Mouse (Mus musculus) erythroblast, adult 5-6 weeks (primary cell): ENCODE results near the gene Tgfb3. TPM values are rescaled to one million over a fixed set of nuclear protein-coding genes. Genes with fewer than 3 reads are reported as not detected.

Source experiments
- ATAC-seq: replicated peaks from 2 replicates; pipeline ENCODE4 v1.8.0; 2016; ENCODE audit warnings: moderate number of reproducible peaks, mild to moderate bottlenecking, moderate TSS enrichment, inconsistent platforms; ENCODE audit not compliant: poor library complexity, low FRiP score, severe bottlenecking
- total RNA-seq, 2 experiments: library from RNA; stranded (forward) in 1 of 2; stranded (reverse) in 1 of 2; fragments of 150-400 nt in 1 of 2; fragments of 200-764, 138-1000 nt in 1 of 2; gene quantifications; 2 replicates each; pipeline versions ENCODE4 v1.2.3 to v1.2.4; 2015 to 2017; ENCODE audit warnings: low replicate concordance in 2 of 2

The Tgfb3 gene
- total RNA-seq, 2 experiments from 2014 or later: not detected

- no peak for ATAC-seq
These were observed 41.5 kb downstream of the Tgfb3 start for GRCm38 (mm10) chr12:86037235-86037921.

- ATAC-seq: no peak
These were observed 42.3 kb downstream of the Tgfb3 start for GRCm38 (mm10) chr12:86036368-86037166.

DNA sequence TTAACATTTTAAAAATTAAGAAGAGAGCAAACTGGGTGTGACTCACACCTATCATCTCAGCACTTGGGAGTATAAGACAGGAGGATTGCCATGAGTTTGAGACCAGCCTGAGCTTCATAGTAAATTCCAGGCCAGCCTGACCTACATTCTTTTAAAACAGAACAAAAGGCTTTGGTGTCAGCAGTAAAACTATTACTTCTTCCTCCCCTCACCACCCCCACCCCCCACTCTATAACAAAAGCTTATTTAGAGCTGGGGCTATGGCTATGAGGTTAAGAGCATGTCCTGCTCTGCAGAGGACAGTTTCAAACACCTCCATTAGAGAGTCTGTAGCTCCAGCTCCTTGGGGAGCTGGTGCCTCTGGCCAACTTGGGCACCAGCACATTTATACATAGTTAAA, 43.3 kb downstream of the Tgfb3 start:
- ATAC-seq: no peak

DNA sequence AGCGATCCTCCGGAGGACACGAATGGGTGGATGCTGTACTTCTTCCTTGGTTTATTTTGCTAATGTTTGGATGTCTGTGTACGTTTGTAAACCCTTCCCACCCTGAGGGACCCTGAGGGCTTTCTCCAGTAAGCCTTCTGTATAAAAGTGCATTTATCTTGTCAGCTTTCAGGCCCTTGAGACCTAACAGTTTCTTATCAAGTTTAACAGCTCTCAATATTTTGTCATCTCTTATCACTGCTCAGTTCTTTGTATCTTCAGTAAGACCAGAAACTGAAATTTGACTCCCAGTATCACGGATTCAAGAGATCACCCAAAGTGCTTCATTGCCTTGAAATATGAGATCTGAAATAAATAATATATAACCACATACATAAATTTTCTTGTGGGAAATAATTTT, 47.9 kb downstream of the Tgfb3 start:
- ATAC-seq: no peak

DNA sequence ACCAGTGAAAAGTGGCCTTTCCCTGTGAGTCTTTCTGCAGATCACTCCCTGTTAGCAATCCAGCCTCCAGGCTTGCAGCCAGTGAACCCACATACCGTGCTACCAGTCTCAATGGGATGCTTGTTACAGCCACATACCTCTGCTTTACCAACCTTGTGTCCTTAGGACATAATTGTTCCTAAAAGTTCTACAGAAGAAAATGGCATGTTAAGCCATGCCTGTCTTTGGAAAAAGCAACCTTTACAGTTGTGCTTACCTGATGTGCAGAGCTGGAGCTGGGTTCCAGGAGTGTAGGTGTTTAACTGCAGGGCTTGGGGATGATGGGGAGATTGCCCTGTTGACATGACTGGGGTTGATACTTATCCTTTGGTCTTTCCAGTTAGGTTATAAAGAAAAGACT, 51.1 kb downstream of the Tgfb3 start:
- ATAC-seq: no peak

- ATAC-seq: no peak
These were observed 51.8 kb downstream of the Tgfb3 start for GRCm38 (mm10) chr12:86027000-86027399.

GRCm38 (mm10) chr12:86025480-86025879, 53.4 kb downstream of the Tgfb3 start:
- no peak for ATAC-seq

DNA sequence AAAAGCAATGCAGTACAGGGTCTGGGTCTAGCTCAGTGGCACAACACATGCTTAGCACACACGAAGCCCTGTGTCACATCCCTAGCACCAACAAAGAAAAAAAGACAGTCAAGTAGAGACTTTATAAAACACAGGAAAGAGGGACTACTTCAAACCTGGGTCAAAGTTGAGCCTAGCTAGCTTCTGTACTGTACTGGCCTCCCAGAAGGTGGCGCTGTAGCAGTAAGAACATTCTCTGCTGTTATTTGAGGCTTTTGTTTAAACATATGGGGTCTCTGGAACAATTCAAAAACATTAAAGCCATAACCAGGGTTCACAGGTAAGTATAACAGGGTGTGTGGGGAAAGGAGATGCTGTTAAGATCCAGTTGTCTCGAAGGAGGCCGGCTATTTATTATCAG, 54.4 kb downstream of the Tgfb3 start:
- ATAC-seq: no peak

DNA sequence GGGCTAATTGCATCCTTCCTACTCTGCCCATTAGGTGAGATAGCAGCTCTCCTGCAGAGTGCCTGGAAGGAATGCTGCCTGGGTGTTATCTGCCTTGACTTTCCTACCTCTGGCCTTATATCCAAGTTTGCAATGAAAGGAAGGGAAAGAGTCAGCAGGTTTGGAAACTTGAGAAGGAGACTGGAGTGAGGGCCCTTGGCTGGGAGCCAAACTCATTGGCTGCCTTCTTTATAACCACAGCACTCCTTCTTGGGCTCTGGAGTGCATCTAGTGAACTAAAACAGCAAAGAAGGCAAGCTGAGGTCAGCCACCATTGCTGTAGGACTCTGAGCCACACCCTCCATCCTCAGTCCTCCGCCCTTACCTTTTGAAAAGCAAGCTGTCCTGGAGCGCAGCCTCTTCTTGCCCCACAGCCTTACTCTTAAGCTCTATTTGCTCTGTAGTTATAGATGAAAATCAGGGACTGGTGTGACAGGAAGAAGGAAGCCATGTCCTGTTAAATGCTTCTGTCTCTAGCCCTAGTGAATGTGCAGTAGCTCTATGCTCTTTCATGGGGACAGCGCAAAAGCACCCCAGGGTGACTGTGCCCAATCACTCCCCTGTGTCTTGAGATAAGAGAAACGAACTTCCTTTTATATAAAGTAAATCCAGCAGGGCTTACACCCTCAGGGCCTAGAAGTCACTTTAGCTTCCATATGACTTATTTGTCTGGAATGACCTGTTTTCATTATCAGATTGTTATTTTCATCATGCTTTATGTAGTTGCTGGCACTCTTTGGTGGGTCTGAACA, 55.6 kb downstream of the Tgfb3 start:
- no peak for ATAC-seq

DNA sequence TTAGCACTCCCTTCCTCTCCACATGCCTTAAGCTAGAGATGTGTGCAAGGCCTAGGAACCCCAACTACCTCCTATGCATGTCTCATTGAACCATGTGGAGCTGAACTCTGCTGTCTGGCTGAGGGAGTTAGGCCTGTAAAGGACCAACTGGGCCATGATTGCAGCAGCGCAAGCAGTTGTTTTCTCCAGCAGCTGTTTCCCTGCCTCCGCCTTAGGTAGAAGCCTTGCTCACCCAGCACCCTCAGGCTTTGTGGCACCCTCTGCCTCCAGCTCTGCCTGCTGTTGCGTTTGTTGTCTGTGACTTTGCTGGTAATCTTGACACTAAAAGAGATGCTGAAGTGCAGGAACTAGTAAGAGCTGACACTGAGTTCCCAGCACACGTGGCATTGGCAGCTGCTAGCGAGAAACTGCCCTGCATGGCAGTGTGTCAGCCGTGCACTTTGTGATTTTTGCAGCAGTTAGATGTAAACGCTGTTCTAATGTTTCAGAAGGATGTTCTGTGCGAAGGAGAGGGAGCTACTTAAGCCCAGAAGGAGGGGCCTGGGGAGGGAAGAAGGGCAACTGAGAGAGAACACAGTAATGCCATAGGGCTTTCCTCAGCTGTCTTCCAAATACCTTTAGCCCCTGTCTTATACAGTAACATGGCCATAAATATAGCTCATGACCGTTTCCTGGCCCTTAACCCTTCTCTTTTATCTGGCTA, 56.4 kb downstream of the Tgfb3 start:
- ATAC-seq: no peak

DNA sequence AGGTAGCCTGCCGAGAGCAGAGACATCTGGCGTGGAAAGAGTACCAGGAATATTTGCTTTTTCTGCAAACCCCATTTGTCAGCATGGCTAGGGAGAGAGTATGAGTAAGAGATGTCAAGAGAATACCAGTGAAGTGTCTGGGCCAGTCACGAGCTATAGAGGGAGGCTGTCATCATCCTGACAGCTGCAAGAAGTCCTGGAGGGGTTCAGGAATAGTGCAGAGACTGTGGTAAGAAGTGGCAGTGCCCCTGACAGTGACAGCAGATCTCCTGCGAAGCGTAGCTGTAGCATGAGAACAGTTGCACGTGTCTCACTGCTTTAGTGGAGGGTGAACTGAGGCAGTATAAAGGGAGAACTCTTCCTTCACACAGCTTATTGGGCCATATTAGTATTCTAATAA, 57.3 kb downstream of the Tgfb3 start:
- ATAC-seq: no peak

DNA sequence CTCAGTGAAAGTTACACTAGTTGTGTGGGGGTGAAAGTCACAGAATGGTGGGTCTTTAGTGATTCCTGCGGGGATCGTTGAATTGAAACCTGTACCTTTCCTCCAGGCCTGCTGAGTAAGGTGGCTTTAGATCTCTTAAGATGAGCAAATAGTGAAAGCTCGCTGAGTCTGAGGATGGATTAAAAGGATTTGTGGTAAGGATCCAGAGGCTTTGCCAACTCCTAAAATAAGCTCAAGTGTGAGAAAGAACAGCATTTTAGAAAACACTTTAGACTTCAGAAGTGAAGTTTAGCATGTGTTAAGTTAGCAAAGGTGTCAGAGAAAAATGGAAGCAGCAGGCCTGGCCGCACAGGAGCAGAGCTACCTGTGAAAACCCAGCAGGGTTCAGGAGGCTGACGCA, 61.5 kb downstream of the Tgfb3 start:
- no peak for ATAC-seq

GRCm38 (mm10) chr12:86015114-86015513, 63.7 kb downstream of the Tgfb3 start:
- ATAC-seq: no peak

- ATAC-seq: no peak
These were observed 64.2 kb downstream of the Tgfb3 start for GRCm38 (mm10) chr12:86014621-86015020.

DNA sequence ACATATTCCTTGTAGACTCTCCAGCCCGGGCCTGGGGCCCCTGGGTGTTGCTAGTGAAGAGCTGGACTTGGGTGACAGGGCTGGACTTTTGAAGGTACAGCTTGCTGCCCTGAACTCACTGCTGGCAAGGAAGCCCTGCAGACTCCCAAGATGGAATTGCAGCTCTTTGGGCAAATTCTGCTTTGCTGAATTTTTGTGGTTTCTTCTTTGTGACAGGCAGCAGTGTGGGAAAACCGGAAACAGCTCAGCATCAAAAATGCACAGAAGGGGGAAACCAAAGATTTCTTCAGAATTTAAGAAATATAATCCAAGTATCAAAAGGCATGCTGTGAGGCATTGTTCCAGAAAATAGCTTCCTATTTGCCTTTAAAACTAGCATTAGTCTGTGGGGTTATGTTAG, 64.7 kb downstream of the Tgfb3 start:
- no peak for ATAC-seq

DNA sequence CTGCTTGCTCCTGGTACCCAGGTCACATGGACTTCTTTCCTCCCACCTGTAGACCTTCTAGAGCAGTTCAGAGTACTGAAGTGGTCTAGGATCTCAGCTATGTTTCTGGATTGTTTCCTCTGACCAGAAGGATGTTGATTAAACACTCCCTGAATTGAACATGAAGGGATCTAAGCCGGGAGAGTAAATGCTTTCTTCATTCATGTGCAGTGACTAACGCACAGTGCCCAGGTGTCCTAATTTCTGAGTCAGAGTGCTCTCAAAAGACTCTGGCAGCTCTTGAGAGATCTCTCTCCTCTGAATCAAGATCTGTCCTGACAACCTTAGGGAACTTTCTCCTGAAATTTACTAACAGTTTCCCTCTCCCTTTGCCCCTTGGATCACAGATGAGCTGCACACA, 66.6 kb downstream of the Tgfb3 start:
- no peak for ATAC-seq

- ATAC-seq: no peak
These were observed 68.2 kb downstream of the Tgfb3 start for GRCm38 (mm10) chr12:86010656-86011055.

DNA sequence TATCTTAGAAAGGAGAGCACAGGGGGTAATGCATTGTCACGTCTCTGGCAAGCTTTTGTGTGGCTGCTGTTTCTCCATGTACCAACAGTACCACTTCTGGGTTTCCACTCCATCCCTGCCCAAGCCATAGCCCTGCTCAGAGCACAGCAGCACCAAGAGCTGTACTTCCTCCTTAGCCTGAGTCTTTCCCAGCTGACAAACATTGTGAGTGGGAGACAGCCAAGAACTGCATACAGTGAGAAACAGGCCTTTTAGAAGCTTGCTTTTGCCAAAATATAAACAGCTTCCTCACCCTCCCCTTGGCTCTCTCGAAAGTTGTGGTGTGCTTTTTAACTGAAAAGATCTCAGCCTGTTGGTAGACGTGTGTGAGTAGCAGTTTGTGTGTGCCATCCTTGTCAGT, 71.5 kb downstream of the Tgfb3 start:
- ATAC-seq: no peak
